Mouse (Mus musculus): Measurements from ENCODE around the gene Foxf2. TPM values are rescaled to one million over a fixed set of nuclear protein-coding genes. Genes with fewer than 3 reads are reported as not detected.

Gene Foxf2
- polyA plus RNA-seq, 1 experiment = 0.82 TPM

DNA sequence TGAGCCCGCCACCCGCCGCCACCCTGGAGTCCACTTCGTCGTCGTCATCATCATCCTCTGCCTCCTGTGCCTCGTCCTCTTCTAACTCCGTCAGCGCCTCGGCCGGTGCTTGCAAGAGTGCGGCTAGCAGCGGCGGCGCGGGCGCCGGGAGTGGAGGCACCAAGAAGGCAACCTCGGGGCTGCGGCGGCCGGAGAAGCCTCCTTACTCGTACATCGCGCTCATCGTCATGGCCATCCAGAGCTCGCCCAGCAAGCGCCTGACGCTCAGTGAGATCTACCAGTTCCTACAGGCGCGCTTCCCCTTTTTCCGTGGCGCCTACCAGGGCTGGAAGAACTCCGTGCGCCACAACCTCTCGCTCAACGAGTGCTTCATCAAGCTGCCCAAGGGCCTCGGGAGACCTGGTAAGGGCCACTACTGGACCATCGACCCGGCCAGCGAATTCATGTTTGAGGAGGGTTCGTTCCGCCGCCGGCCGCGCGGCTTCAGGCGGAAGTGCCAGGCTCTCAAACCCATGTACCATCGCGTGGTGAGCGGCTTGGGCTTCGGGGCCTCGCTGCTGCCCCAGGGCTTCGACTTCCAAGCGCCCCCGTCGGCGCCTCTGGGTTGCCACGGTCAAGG lies 676 bp downstream of the Foxf2 start:
- DNase-seq (ENCODE audit: low read depth) = no peak

DNA sequence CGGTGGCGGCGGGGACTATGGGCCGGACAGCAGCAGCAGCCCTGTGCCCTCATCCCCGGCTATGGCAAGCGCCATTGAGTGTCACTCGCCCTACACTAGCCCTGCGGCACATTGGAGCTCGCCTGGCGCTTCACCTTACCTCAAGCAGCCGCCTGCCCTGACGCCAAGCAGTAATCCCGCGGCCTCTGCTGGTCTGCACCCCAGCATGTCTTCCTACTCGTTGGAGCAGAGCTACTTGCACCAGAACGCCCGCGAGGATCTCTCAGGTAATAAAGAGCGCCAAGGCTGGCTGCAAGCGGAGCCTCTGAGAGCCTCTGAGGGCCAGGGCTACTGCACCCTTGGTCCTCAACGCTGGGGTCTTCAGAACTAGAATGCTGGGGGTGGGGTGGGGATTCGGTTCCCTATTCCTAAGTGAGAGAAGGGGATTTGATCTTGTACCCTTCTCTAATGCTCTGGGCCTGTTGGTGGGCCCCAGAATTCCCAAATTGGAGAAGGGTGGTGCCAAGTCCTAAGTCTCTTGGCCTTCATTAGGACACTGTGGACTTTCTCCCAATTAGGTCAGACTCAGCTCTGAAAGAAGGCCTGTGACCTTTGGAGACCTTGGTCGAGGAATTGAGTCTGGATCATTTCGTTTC lies 1.5 kb downstream of the Foxf2 start:
- no peak for DNase-seq (ENCODE audit: low read depth)

DNA sequence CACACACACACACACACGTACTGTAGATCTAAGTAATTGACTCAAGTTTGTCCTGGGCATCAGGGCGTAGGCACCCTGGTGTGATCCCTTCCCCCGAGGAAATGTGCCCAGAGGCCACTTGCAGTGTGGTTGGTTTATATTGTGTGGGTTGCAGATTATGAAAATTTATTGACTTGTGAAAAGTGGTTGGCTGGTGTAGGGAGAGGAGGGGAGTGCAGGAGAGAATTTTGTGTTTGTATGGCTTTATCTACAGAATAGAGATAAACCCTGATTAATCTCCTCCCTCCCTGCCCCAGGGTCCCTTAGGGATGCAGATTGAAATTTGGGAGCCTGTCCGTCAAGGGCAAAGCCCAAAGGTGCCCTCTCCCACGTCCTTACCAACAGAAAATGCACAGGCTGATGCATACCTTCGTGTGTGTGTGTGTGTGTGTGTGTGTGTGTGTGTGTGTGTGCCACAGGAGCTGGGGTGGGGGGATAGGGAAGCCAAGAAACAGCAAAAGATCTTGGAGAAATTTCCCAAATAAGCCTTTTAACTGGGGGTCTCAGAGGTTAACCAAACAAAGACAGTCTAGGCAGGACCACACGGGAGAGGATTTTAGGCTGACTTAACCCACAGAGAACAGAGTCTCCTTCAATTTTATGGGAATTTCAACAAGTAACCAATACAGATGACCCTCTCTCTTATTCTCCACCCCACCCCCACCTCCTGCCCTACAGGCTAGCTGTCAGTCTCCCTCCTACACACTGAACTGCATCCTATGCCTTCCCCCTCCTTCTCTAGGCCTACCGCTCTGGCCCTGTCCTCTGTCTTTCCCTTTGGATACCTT lies 2.5 kb downstream of the Foxf2 start:
- no peak for DNase-seq (ENCODE audit: low read depth)

DNA sequence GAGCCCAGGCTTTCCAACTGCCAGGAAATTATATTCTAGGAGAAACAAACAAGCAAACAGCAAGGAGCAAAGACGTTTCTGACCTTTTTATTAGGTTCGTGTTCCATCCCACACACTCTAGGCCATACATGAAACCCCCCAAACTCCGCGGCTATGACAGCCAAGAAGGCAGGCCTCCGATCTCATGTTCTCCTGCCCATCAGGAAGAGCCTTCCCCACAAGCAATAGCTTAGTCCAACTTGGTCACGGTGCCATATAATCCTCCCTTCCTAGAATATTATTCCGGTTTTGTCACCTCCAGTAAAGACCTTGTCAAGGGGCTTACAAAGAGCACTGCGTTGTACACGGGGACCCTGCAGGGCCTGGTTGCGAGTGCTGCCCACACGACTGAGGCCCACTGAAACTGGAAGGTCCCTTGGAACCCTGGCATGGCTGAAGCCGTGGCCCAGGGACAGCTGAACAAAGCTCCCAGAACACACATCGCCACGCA lies 3.1 kb downstream of the Foxf2 start:
- DNase-seq (ENCODE audit: low read depth) = no peak

DNA sequence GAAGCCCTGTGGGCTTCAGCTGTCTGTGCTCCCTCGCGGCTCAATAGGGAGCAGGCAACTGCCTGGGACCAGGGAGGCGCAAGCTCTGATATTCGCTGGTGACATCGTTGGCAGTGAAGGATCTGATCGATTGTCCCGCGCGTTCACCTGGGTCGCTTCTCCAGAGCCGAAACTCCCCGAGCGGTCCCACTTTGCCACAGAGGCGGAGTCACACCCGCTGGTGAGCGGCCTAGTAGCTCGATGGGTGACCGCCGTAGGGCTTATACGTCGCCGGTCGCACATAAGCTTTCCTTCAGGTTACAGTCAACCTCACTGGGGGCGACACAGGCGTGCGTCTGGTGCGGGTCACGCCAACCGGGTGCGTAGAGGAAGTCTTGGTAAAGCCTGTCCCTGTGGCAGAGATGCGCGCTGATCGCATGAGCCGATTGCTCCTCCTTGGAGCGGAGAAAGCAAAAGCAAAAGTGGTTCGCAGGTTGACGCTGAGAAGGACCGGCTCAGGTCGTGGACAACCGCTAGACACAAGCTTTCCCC lies 3.8 kb downstream of the Foxf2 start:
- DNase-seq (ENCODE audit: low read depth) = no peak

DNA sequence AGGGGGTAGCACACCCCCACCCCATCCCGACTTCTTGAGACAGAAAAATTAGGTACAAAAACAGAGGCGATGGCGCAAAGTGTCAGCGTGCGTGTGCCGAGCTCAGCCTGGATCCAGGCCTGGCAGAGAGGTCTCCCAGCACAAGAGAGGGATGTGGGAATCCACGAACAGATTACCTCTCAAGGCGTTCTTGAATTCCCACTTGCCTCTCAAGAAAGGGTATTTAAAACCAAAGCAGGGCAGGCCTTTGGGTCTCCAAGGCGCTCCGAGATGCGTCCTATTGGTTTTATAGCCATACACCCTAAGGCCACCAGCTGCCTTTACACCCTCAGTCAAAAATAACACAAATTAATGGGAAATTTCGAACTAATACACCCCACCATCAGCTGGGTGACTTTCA lies 4.4 kb downstream of the Foxf2 start:
- DNase-seq (ENCODE audit: low read depth) = no peak

DNA sequence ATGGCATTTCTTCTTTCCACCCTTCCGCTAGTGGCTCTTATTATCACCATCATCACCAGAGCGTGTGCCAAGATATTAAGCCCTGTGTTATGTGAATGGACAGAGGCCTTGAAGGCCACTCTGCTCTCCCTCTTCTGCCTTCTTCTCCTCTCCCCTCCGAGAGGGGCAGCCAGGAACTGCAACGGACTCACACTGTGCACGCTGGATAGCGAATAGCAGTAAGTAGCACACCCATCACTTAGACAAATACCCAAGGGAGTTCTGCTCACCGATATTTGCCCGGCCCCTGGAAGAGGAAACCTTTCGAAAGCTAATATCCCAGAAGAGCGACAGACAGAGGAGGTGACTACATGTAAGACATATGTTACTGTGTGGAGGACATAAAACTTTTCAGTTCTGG lies 4.9 kb downstream of the Foxf2 start:
- no peak for DNase-seq (ENCODE audit: low read depth)

DNA sequence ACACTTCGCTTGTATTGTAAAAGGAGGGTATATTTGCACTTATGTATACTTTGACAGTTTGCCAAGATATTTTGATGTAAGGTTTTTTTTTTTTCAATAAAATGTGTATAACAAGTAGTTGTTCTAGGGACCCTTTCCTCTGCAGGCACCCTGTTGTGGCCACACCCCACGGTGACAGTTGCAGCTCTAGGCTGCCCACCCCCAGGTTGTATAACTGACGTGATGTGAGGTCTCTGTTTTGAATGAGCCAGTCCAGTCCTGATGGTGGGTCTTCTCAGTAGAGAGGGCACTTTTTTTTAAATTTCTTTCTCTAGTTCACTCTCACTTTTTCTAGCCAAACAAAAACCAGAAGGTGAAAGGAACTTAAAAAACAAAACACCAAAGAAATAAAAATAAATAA lies 5.7 kb downstream of the Foxf2 start:
- no peak for DNase-seq (ENCODE audit: low read depth)

DNA sequence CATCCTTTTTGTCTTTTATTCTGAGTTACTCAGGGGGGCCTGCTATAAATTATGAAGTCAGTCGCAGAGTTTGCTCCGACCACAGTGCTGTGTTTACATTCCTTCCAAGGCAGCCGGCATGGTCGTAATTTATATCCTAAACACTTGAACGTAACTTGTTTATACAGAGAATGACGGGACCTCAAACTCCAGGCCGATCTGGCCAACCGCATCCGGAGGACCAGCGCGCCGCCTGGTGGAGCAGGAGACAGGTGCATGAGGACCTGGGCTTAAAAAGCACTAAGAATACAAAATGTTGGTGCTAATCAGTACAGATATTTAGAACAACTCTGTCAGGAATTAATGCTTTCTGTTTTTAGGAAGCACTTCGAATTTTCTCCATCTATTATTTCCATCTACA lies 6.8 kb downstream of the Foxf2 start:
- no peak for DNase-seq (ENCODE audit: low read depth)

DNA sequence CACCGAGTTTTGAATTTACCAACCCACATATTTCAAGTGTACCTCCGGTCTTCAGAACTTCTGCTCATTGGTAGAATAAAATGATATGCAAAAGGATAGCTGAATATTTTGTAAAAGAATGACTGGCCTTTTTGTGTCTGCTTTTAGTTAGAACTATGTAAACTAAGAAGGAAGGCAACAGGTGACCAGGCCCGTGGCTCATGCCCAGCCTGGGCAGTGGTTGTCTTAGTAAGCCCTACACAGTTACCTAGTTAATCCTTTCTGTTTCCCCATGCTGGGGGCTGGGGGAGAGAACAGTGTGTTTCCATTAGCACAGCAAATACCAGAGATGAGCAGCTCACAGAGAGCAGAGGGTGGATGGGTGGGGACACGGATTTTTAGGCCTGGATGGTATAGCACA lies 7.6 kb downstream of the Foxf2 start:
- DNase-seq (ENCODE audit: low read depth) = no peak

DNA sequence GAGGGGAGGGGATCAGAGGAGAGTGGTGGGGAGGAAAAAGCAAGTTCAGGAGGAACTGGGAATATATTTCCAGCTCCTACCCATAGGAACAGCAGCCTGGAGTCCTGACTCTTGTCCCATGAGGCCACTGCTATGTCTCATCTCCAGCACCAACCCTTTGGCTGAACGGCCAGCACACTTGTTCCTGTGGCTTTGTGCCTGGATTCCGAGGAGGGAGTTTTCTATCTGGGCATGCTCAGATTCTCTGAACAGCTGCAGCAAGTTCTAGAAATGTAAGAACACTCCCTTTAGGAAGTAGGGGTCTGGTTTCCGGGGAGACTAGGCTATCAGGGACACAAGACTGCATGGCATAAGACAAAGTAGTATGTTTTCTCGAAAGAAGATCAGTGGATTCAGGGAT lies 9.9 kb downstream of the Foxf2 start:
- no peak for DNase-seq (ENCODE audit: low read depth)

DNA sequence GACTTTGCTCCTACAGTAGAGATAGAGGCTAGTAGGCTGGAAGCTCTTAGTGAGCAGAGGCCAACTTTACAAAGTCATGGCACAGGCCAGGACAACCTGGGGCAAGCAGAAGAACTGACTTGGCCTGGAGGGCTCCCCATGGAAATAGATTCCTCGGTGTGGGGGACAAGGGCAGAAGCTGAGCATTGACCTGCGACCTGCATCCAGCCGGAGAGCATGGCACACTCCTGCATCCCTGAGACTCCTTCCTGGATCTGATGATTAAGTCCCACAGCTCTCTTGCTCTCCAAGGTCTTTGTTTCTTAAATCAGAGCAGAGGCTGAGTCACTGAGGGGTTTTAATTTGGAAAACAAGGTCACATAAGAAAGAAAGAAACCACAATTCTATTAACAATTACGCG lies 15.9 kb downstream of the Foxf2 start:
- DNase-seq (ENCODE audit: low read depth) = no peak

DNA sequence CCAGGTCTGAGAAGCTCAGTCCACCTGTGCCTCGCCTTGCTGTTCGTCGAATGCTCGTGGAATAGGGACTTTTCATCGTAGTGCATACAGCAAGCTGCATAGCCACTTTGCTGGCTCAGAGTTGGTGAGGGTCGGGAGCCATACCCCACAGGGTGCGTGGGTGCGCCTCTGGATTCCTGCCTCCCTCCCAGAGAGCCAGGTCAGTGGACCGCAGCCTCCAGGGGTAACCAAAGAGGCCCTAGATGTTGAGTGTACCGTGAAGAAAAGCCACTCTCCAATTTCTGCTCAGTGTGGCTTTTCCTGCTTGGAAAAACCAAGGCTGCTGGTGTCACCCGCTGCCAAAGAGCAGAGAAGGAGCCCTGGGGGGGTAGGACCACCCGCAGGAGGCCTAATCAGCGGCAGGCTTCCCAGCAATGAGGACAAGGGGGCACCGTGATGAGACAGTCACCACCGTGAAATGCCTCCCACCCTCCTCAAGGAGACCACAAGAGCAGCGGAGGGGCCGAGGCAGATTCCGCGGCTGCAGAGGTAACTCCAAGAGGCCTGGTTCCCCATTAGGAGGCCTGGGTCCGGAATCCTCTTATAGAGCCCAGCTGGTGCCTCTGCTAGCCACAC lies 26.6 kb downstream of the Foxf2 start:
- no peak for DNase-seq (ENCODE audit: low read depth)

DNA sequence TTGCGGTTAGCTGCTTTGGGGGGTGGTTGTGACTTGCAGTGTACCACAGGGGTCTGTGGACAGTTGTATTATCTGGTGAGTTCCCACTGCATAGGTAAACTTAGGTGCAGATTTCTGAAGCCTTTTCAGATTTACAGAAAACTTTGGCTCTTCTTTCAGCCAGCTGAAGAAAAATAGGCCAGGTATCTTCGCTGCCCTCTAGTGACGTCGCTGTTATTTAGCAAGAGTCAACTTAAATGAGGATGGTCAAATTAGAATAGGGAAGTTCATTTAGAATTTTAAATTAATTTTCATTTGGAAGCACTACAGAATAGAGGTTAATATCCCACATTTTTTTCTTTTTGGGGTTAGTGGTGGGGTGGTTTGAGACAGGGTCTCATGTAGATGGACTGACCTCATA lies 30.6 kb downstream of the Foxf2 start:
- no peak for DNase-seq (ENCODE audit: low read depth)

DNA sequence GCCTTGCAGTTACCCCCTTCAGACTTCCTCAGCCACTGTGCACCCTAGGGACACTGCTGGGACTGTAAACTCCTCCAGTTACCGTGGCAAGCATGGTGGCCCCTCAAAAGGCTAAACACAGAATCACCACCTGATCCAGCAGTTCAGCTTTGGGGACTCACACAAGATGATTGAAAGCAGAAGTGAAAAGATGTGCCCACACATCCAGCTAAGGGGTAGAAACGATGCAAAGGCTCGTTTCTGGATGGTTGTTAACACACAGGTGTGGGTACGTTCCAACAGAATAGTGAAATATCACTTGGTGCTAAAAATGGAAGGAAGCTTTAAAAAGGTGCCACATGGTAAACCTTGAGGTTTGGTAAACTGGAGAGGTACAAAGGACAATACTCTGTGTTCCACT lies 32.6 kb downstream of the Foxf2 start:
- no peak for DNase-seq (ENCODE audit: low read depth)

DNA sequence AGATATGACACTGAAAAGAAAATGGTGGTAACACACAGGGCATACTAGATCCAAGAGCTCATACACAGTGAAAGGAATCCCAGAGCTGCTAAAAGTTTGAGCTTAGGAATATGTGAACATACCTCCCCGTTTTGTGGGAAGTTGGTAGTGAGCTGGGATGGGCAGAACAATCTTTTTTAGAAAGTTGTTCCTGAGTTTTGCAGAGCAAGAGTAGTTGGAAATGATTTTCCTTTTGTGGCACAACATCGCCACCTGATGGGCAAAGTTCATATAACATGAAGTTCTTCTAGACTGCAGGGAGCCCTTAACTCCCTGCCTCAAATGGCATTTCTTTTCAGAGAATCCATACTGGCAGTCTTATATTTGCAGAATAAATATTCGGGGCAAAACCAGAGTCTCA lies 33.3 kb downstream of the Foxf2 start:
- DNase-seq (ENCODE audit: low read depth) = no peak

DNA sequence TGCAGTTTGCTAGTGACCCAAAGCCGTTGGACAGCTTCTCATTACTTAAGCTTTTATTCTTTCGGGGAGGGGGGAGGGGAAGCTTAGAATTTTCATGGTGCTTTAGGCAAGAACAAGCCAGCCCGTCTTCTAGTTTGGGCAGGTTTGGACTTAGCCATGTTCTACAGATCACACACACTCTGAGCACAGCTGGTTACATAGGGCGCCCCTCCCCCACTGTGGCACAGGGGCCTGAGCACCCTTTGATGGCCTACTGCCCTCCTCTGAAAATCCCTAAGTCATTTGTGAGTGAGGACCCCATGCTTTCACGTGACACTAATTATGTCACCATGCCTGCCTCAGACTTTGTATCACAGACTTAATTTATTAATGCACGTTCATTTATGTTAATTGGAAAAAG lies 35.6 kb downstream of the Foxf2 start:
- DNase-seq (ENCODE audit: low read depth) = peak; percentile 13

DNA sequence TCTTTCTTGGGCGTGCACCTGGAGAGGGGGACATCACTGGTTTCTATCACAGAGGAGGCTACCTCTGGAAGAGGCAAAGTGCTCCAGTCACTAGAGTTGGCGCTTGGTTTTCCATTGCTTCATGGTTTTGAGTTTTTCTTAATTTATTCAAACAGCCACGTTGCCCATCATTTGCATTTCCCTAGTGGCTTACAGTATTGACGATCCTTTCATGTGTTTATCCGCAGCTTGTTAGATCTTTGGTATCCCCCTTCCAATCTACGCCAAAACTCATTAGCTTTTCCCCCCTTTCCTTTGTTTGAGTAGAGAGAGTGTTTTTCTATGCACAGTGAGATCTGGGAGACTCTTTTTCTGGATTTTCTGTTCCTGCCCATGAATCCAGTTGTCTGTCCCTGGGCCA lies 39.8 kb downstream of the Foxf2 start:
- DNase-seq (ENCODE audit: low read depth) = no peak

DNA sequence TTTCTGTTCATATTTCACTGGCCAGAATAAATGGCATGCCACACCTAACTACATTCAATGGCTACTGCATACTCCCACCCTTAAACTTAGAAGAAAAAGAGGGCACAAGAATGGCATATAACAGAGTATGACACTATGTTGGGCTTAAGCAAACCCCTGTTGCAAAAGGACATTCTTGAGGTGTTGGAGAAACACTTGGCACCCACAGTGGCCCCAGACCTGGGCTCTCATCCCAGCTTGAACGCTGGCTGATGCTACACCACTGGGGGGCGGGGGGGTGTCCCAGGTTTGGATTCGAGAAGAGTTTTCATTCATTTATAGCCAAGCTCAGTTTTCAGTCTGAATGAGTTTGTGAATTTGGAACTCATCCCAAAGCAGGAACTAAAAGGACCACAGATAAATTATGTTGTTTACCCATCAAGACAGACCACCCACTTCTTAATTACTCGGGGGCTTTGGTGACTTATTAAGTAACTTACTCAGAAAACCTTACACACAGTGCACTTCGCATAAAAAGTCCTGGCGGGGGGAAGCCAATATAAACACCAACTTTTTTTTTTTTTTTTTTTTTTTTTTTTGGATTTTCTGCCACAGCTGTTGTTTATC lies 42.4 kb downstream of the Foxf2 start:
- DNase-seq (ENCODE audit: low read depth) = no peak

DNA sequence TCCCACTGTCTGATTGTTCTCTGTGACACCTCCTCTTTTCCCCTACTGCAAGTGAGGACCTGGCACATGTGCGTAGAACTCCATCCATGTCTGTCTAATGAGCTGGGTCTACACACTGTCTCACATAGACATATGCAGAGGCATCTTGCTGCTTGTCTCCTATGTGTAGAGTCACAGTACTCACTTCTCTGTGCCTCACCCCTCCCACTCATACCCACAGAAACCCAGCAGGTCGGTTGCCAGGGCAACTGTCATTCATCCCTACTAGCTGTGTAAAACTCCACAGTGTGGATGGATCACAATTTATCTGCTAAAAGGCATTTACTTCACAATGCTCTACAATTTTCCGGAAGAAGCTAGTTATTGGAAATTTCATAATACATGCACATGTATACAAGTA lies 46.5 kb downstream of the Foxf2 start:
- DNase-seq (ENCODE audit: low read depth) = no peak

All from gonadal fat pad, adult 2 months (tissue).